Mouse (Mus musculus) urinary bladder, postnatal 10 days (tissue): ENCODE data around the gene Lmln.
"Not testable (repeated sequence)": the region's sequence is repeated elsewhere in the genome, so short reads cannot be mapped to it uniquely, and the experiment has no call there.

ENCODE experiments used
- DNase-seq: peaks from one replicate; pipeline ENCODE4 v3.0.0; 2022; ENCODE audit warnings: low spot score

The Lmln gene

DNA sequence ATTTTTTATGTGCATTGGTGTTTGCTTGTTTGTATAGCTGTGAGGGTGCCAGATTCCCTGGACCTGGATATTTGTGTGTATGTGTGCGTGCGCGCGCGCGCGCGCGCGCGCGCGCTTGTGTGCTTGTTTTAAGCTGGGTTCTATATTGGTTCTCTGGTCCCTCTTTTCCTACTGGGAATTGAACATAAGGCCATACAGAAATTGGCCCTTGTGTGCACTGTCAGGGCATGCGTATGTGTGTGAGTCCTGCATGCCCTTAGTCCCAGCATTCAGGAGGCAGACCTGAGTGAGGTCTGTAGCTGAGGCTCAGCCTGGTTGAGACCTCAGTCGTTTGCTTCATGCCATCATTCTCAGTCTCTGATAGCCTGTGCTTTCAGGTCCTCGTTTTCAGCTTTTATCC, 4.3 kb upstream of the Lmln start:
- no peak for DNase-seq

DNA sequence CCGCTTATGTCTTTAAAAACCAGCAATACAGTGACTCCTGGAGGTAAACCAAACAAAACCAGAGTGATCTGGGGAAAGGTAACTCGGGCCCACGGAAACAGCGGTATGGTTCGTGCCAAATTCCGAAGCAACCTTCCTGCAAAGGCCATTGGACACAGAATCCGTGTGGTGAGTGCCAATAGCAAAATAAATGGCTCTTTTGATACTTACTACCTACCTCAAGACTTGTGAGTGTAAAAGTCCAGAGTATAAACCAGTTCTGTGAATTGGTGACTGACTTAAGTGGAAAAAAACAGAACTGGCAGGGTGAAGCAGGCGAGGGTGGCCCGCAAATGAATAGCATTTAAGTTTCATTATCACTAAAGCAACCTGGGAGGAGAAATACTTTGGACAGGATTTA, 3.7 kb upstream of the Lmln start:
- DNase-seq, result not testable (repeated sequence)

DNA sequence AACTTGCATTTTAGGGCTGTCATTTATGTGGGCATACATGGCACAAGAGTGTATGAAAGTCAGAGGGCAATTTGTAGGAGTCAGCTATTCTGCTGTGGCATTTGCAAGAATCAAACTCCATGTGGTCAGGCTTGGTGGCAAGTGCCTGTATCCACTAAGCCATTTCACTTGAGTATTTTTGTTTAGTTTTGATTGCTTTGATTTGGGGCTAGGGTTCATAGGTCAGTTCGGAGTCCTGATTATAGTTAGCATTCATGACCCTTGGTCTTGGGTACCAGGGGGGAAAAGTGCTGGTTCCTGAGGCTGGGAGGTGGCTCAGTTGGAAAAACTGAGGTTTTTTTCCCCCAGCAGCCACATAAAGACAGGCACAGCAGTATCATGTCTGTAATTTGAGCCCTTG, 2.9 kb upstream of the Lmln start:
- DNase-seq, result no peak

DNA sequence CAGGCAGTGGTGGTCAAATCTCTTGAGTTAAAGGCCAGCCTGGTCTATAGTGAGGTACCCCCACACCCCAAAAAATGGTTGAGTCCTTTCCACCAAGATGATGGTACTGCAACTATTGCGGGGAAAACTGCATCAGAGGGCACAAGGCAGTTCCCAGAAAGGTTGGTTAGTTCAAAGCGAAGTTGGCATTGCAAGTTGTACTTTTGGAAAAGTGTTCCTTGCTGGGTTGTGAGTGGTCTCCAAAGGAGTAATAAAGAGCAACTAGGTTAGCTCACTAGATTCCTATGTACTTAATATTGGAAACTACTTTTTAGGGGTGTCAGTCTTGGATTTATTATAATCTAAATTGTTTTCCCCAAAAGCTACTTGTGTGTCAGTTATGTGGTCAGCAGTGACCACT, 1.4 kb upstream of the Lmln start:
- DNase-seq, result no peak

DNA sequence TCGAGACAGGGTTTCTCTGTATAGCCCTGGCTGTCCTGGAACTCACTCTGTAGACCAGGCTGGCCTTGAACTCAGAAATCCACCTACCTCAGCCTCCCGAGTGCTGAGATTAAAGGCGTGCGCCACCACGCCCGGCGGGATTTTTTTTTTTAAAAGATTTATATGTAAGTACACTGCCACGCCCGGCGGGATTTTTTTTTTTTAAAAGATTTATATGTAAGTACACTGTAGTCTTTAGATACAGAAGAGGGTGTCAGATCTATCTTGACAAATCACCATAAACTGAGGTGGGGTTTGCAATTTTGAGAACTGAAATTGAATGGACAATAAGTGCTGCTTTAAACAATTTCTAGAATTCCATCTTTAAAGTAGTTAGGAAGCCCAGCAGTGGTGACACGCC, 921 bp upstream of the Lmln start:
- DNase-seq, result no peak

DNA sequence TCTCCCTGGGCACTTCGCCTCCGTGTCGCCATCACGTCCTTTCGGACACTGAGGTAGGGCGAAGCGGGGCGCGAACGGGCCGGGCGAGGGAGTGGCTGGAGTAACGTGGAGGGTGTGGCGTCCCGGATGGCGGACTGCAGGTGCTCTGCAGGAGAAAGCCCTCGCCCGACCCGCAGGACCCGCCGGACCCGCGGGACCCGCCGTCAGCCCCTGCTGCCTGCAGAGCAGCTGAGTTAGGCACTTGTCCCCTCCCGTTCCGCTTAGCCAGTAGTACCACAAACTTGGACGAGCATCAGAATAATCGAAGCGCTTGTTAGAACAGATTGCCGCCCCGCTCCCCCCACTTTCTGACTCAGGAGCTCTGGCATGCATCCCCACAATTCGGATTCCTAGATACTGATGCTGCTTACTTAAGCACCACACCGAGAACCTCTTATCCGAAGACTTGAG, 386 bp downstream of the Lmln start:
- DNase-seq, result peak; percentile 20

DNA sequence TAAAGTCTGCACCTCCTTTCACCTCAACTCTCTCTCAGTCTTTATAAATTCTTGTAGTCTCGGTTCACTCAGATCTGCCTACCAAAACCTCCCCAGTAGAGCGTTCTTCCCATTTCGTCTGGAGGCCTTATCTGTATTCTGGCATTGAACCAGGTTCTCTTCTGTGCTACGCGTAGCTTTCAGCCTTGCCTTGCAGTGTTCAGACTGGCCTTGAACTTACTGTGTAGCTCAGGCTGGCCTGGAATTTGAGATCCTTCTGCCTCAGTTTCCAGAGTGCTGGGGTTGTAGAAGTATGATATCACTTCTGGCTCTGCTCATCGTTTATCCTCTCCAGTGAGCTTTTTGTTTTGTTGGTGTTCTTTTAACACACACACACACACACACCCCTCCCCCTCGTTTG, 946 bp downstream of the Lmln start:
- DNase-seq, result no peak

DNA sequence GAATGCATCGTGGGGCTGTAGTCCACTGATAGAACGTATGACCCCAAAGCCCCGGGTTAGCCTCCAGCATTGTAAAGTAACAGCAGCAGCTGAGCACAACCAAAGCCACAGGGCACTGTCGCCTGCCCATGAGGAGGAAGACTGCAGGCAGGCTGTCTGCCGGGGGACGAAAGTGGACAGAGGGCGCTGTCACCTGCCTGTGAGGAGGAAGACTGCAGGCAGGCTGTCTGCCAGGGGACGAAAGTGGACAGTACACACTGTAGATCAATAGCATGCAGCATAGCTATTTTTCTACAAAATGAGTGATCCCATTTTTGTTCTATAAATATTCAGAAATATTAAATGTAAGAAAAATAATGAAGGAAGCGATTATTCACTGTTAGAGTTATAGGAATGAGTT, 2.3 kb downstream of the Lmln start:
- DNase-seq, result no peak

DNA sequence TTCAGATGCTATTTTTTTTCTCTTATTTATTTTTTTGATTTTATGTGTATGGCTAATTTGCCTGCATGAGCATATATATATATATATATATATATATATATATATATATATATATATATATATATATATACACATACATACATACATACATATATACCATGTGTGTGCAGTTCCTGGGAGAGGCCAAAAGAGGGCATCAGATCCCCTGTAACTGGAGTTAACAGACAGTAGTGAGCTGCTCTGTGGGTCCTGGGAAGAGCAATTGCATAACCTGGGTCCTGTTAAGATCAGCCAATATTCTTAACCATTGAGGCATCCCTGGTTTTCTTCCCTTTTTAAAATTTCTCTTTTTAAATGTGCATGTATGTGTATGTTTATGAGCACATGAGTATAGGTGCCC, 8.6 kb downstream of the Lmln start:
- no peak for DNase-seq

DNA sequence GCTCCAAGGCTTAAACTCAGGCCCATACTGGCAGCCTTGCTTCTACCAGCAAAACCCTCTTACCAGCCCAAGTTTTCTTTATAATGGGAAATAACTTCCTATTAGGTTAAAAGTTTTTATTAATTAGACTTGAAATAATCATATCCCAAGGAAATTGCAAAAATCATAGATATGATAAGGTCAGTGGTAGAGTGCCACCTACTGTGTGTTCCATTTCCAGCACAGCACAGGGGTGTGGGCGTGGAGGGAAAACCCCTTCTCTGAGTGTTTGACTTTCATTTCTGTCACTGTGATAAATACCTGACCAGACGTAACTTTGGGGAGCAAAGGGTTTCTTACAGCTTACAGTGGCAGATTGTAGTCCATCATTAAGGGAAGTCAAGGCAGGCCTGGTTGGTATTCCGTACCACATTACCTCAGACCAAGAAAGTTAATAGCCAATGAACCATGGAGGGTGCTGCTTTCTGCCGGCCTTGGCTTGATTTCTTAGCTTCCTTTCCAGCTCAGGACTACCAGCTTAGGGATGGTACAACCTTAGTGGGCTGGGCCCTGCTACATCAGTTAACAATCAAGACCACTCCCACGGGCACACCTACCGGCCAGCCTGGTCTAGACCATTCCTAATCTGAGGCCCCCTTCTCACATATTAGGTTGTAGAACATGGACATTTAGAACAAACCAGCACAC, 10.7 kb downstream of the Lmln start:
- DNase-seq, result no peak

DNA sequence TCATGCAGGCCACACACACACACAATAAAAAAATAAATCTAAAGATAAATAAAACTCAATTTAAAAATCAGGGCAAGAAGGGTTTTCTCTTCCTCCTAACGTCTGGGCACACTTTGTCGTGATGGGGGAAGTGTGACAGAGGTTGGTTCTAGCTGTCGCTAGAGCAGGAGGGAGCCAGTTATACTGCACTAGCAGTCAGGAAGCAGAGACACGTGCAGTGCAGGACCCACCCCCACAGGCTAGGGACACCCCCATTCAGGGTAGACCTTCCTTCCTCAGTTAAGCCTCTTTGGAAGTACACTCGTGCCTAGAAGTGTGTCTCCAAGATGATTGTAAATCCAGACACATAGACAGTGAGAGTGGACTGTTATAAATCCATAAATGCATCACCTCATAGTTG, 12.6 kb downstream of the Lmln start:
- DNase-seq, result no peak

DNA sequence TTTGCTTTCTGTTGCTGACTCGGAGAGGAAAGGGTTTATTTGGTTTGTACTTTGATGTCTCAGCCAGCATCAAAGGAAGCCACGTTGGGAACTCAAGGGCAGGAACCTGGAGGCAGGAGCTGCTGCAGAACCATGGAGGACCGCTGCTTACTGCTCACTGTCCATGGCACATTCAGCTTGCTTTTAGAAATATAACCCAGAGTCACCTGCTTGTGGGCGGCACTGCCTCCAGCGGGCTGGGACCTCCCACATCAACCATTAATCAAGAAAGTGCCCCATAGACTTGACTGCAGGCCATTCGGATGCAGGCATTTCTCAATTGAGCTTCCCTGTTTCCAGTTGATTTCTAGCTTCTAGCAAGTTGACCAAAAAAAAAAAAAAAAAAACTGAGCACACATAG, 13.8 kb downstream of the Lmln start:
- no peak for DNase-seq

DNA sequence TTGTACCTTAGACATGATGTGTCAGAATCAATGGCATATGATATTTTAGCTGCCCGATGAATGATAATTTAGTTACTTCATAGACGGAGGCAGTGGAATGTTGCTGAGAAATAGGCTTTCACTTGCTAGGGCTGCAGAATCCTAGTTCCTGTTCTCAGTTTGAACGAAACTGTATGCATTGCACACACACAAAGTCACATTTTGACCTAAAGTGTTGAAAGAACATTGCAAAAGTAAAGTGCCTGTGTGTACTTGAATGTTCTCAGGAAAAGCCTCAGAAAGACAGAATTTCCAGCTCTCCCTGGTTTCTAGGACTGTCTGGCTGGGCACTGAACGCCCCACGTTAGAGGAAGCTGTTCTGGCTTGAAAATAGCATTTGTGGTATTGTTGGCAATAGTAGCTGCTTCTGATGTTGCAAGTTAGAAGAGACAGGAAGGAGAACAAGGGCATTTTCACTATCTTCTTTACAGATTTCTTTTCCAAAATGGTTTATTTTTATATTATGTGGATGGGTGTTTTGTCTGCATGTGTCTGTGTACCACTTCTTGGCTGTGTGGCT, 14.8 kb downstream of the Lmln start:
- DNase-seq, result no peak

DNA sequence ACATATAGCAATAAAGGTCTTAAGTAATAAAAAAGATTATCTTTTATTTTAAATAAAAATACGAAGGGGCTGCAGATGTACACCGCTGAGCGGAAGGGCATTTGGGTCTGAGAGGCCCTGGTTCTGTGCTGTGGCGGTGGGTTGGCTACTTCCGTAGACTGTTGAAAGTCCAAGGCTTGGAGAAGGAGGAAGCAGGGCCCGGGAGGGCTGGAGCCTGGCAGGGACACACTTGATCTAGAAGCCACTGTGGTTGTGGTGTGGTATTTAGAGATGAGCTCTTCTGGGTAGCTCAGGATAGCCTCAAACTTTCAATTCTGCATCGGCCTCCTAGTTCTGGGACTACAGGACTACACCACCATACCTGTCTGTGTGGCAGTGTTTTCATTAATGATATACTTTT, 17.7 kb downstream of the Lmln start:
- DNase-seq, result no peak

DNA sequence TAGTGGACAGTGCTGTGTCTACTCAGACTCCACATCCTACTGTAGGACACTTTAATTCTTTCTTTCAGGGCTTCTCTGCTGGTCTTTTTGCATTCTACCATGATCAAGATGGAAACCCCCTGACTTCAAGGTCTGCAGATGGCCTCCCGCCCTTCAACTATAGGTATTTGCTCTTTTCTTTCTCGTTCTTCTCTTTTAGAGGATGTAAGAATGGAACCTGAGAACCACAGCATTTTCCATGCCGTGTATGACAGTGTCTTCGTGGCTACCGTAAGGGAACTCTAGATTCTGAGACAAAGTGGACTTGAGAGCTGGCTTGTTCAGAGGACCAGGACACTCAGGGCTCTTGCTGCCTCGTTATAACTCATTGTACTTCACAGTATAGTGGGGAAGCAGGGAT, 20.6 kb downstream of the Lmln start:
- DNase-seq, result no peak

DNA sequence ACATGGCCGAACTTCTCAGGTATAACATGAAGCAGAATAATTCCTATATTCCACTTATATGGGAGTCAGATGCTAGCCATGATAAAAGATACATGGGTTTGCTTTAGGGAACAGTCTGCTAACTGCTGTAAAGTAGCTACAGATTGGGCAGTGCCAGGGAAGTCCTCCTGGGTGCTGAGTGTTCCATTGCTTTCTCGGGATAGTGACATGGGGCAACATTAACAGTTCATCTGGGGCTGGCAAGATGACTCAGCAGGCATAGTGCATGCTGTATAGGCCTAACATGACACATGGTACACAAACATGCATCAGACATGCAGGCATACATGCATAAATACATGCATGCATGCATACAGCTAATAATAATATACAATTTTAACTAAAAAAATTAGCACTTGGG, 21.7 kb downstream of the Lmln start:
- DNase-seq, result no peak

DNA sequence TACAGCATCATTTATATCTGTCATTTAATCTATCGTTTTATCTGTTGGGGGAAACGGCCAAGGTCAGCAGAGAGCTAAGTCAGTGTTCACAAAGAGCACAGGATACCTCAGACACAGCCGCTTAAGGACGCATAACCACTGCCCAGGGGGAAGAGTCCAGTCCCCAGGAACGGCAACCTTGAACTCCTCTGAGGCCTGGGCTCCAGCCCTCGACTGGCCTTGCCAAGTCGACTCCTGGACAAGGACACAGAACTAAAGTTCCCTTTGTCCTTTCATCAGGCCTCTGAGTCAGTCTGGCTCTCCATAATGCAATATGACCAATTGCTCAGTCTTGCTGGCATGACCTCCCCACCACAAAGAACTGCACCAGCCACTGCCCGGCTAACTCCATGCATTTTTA, 23.3 kb downstream of the Lmln start:
- no peak for DNase-seq

DNA sequence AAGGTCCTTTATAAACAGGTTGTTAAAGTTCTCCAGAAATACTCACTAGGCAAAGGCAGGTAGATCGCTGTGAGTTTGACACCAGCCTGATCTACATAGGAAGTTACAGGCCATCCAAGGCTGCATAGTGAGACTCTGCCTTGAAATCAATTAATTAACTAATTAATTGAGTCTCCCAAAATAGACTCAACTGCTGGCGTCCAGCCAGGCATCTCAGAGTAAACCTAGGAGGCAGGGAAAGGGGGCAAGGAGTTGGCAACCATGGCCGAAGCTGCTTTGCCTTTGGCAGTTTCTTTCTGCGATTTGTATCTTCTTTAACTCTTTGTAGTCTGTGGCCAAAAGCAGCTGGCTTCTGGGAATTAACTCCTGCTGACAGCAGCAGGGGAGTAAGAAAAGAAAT, 51.4 kb downstream of the Lmln start:
- no peak for DNase-seq

DNA sequence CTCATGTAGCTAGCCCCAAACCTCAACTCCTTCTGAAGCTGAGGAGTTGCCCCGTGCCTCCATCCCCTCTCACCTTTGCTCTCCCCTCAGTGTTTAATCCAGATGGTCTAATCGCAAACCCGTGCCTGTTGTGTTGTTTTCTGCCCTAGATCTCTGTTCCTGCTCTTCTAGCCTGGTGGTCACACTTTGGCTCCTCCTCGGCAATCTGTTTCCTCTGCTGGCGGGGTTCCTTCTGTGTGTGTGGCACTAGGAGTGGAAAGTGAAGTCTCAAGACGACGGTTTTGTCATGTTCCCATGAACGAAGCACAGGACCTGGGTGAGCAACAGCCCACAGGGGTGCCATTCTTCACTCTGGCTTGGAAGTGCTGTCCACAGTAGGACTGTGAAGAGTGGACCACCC, 61.1 kb downstream of the Lmln start:
- DNase-seq, result no peak

DNA sequence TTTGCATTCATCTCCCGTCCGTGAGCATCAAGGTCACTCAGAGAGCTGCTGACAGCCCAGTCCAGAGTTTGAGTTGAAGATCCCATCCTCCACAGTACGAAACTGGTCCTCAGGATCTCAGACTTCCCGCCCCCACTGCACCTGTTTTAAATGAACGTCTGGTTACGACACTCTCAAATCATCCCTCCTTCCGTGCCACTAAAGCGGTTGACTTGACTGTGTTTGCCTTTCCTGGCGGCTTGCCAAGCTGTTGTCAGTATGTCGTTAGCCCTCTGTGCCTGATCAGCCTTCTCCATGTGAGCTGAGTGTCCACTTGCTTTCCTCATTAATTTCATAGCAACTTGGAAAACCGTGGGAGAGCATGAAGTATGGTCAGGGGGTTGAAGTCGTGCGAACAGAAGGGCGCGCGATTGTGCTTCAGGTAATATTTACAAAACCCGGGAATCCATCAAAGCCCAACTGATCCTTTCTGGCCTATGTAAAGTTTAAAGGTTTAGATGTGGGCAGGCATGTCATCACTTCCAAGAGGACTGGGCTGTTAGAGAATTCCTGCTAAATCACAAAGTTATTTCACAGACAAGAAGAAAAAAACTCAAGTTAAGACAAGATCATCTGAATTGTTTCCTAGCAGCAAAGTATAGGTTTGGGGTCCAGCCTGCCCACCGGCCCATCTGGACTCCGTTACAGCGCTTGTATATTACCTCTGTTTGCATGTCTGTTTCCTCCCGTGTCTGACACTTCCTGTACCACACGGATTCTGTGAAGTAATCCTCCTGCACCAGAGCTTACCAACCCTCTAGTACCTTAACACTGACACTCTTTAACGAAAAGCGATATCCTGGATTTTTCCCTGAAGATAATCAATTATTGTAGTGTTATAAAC, 61.9 kb downstream of the Lmln start:
- no peak for DNase-seq

DNA sequence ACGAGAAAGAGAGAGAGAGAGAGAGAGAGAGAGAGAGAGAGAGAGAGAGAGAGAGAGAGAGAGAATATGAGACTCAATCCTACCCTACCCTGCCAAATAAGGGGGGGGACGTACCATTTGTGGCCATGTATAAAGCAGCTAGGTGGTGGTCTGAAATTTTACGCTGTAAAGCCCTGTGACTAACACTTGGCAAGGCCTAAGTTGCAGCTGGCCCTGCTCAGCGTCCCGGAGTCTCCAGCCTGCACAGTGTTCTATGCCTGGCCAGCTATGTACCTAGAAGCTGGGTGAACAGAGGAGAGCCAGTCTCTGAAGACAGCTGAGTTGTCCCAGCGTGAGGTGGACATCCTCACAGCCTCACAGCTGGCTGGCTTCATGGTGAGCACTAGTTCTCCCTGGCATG, 64.7 kb downstream of the Lmln start:
- DNase-seq, result no peak

DNA sequence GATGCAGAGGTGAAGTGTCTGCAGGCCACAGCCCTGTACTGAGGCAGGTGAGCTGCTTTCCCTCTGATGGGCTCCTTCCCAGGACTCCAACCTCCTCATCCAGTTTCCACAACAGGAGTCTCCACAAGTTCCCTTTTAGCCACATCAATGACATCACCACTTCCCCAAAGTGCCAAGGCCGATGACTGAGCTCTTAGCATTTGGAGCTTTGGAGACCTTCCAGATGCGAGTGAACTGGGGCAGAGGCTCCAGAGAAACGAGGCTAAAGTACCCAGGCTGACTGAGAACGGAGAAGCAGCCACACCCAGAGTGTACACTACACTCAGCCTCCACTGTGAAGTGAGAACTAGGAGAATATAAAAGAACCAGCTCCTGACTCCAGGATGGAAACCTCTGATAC, 68.4 kb downstream of the Lmln start:
- no peak for DNase-seq

DNA sequence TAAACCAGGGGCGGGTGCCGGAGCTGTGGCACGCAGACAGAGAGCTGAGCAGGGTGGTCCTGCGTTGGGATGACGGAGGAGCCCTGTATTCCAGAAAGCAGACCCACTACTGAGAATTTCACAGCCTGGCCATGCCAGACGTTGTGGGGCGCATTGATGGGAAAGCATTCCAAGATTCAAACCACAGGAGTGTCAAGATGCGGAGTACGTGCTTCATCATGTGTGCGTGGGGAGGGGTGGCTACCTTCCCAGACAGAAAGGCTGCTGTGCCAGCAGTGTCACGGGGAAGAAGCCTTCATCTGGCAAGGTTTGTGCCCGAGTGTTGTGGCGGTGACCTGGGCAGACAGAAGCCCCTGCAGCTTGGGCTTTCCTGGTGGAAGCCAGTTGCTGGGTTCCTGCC, 70.9 kb downstream of the Lmln start:
- no peak for DNase-seq
